Mouse (Mus musculus) c-Kit-negative CD71-positive TER-119-positive erythroid progenitor cells, embryonic 14.5 days (primary cell): ENCODE measurements around the gene Rictor.
"Not testable (repeated sequence)": the region's sequence is repeated elsewhere in the genome, so short reads cannot be mapped to it uniquely, and the experiment has no call there.

Source experiments
- DNase-seq: peaks from one replicate; pipeline ENCODE4 v3.0.0-alpha.2; 2013; ENCODE audit warnings: low read depth, low spot score

The Rictor gene

DNA sequence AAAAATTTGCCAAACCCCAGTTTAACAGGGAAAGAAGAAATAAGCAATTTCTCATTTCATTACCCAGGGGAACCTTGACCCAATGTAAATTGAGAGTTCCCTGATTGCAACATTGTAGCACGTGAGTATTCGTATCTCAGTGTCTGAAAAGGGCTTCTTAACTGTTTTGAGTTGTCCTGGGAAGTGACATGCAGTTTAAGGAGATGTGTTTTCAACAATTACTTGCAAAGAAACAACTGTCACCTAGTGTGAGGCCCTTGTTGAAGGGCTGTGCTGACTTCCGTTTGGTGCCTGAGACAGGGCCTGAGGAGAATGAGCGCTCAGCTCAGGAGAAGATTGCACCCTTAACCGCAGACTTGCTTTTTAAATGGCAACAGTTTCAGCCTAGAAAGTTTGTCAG is 24.9 kb downstream of the Rictor start:
- no peak for DNase-seq

DNA sequence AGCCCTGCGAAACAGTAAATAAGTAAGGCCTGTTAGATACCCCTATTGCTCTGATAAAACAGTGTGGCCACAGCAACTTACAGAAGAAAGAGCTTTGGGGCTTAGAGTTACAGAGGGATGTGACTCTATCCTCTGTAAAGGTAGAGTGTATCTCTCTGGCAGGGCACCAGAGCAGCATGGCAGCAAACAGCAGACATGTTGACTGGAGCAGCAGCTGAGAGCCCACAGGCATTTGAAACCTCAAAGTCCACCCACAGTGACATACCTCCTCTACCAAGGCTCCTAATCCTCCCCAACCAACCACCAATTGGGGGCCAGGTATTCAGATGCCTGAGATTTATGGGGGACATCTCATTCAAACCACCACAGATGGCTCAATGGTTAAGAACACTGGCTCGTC is 31.0 kb downstream of the Rictor start:
- DNase-seq: no peak

DNA sequence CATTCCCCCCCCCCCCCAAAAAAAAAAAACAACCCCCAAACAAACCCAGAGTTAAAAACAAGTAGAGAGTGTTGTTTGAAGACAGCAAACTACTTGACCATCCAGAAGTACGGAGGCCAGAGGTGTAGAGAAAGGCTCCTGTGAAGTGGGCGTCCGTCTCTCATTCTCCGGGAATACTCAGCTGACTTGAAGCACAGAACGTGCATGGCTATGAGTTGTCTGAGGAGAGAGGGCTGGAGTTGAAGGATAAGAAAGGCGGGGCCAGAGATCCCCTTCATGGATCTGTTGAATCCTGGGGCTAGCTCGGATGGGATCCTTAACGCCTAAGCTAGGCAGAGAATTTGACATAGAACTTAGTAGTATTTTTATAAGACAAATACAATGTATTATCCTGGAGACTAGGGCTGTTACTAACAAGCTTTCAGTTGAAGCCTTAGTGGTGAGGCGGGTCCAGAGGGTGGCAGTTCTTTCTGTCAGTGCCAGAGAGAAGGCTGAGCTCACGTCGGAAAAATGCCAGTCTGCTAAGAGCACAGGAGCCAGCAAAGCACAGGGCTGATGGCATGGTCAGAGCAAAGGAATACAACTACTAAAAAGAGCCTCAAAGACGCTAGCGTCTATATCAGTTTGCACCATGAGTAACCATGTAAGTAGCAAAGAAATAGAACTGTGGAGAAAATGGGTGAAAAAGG is 34.3 kb downstream of the Rictor start:
- DNase-seq: no peak

DNA sequence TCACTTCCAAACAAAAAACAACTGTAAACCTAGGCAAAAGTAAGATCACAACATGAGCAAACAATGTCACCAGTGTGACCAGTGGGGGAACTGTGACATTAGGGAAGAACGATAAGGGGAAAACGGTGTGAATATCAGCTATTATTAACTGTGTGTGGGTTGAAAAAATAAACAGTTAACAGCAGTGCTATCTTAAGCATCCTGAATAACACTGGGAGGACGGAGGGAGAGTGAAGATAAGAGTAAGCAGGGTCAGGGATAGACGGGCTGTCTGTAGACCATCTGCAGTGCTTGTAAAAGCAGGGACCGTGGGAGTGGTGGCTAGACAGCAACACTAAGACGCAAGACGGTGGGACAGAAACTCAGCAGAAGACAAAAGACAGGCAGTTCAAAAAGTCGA is 35.5 kb downstream of the Rictor start:
- no peak for DNase-seq

DNA sequence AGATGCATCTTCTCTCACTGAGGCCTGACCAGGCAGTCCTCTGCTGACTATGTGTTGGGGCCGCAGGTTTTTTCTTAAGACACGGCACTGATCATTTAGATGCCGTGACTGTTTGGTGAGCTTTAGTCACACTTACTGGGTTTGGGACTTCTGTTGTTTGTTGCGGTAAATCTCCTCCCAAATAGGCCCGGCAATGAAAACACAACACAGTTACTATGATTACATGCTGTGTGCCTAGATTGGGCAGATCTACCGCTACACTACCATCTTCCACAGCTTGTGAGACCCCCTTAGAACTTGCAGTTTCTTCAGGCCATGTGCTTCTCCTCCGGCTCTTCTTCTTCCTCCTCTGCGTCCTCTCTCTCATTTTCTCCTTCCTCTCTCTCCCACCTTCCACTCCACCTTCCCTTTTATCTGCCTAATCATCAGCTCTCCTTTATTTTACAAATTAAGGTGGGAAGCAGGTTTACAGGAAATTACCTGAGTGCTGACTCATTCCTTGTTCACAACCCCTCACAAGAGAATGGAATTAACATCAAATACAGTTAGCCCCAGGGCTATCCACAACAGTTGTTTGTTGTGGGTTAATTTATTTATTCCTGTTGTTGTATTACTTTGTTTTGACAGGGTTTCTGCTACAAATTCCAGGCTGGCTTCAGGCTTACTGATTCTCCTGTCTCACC is 38.3 kb downstream of the Rictor start:
- not testable (repeated sequence) for DNase-seq

DNA sequence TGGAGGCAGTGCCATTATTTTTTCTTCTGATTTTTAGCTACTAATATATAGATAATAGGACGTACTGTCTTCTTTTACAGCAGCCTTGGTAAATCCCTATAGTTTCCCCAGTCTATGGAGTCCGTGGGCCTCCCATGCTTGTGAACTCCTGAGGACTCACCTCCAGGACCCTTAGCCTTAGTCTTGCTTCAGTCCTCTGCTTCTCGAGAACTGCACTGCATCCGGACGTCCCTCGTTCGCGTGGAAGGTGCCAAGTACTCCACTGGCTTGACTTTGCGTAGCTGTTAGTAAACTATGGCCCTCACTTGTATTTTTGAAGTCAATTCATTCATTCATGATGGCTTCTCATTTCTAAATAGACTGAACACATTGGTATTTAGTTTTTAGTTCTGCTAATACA is 38.8 kb downstream of the Rictor start:
- no peak for DNase-seq

DNA sequence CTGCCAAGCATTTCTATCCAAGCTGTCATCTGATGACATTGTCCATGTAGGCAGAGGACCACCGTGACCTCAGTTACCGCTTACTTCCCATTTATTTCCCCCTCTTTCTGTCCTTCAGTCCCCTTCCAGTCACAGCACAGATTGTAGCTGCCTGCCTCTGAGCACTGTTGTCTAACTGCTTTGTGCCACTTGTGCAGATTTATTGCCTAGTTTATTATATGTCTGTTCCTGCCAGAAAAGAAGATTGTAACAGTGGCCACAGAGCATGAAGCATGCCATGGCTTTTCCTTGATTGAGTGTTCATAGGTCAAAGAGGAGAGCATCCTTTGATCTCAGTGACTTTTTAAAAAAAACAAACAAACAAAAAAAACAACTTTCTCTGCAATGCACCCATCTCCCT is 46.2 kb downstream of the Rictor start:
- no peak for DNase-seq

DNA sequence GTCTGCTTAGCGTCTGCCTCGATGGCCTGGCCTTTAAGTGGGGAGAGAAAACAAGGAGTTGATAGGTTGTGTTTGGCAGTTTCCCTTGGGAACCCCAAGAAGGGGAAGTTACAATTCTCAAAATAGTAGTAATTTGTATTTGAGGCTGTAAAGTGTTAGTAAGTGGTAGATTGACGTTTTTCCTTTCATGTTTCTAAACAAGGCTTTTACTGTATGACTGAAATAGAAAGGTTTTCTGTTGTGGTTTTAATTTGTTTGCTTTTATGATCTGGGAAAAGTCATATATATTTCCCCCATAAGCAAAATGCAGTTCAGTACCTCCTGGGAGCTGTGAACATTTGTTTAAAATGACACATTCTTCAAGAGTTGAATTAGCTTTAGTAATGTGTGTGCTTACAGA is 64.1 kb downstream of the Rictor start:
- no peak for DNase-seq

DNA sequence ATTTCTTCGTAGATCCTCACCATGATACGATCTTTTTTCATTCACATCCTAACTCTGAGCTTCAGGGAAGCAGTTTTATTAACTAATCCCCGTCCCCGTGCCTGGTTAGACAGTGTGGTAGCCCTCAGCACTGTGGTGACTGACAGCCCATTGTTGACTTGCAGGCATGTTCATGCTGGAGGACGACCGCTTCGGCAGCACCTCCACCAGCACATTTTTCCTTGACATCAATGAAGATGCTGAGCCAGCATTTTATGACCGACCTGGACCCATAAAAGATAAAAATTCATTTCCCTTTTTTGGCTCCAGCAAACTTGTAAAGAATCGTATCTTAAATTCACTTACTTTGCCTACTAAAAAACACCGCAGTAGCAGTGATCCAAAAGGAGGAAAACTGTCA is 78.0 kb downstream of the Rictor start:
- no peak for DNase-seq

DNA sequence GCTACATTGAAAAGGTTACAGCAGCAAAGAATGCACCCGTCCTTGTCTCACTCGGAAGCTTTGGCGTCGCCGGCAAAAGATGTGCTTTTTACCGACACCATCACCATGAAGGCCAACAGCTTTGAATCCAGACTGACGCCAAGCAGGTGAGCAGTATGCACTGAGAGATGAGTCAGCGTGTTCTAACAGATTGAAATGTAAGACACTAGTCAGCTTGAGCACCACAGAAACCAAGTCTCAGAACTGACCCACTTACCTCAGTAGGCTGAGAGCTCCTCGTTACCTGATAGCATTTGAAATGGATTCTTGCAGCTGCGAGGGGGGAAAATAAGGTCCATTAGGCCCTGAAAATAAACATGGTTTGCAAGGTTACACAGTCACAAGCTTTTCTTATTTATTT is 79.1 kb downstream of the Rictor start:
- DNase-seq: no peak

DNA sequence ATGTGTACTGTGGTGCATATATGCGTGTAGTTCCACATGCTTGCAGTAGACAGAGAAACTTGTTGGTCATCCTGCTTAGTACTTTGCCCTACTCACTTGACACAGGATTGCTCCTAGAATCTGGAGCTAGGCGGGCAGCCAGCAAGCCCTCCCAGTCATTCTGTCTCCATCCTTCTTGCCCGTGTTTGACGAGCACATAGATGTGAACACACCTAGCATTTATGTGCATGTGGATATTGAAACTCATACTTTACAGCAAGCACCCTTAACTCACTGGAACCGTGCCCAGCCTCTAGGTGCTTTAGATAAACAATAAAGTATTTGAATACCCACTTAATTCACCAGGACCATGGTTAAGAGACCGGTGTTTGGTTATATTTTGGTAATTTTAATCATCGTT is 81.8 kb downstream of the Rictor start:
- no peak for DNase-seq

DNA sequence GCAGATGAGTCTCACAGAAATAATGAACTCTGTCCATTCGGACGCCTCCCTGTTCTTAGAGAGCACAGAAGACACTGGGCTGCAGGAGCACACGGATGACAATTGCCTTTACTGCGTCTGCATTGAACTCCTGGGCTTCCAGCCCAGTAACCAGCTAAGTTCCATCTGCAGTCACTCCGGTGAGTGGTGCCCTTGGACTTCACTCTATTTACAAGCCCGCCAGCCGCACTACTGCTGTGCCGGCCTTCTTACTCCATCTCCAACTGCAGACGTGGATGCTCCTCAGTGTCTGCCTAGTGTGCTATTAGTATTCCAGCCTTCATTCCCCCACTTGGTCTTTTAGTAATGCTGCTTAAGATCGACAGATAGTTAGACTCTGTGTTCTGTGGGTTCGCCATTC is 83.5 kb downstream of the Rictor start:
- DNase-seq: no peak

DNA sequence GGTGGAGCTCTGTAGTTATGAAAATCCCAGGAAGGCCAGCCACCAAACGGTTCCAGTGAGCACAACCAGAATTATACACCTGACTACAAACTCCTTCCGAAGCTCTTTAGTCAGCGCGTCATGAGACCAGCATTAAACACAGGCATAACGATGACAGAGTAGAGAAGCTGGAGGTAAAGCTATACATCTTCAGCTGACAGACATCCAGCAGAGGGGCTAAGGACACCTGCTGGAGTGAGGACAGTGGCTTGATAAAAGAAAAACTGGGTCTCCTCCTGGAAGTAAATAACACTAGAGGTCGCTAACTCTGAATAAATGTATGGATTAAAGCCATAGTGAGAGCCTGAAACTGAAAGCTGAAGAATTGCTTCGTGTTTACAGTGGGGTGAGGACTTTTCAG is 84.7 kb downstream of the Rictor start:
- DNase-seq: no peak

DNA sequence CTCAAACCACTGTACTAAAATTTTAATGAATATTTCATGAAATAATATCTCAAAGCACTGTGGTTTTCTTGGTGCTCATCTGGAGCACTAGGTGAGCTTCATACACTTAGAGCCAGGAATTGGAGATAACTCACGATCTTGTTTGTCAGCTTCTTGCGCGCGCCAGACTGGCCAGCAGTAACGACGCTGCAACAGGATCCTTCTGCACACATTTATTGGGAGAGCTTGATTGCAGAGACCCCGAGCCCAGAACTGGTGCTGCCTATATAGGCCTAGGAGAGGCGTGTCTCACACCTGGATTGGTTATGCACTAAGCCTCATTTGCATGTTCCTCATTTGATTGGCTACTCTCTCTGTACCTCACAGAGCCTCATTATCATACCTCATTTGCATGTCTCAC is 93.0 kb downstream of the Rictor start:
- not testable (repeated sequence) for DNase-seq

DNA sequence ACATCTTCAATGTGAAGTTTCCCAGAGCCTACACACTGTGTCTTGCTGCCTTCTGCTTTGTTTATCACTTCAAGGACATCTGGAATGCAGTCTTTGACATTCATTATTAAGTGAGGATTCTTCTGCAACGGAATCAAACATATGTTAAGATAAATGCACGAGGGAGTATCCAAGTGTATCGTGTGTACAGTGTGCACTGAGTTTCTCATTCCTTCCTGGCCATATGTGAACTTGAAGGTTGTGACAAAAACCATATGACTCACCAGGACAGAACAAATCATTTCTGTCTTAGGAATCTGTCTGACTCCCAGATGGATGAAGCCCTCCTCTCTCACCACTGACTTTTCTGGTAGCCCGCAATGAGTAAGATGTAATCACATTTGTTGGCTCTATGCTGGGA is 107.6 kb downstream of the Rictor start:
- DNase-seq: no peak

DNA sequence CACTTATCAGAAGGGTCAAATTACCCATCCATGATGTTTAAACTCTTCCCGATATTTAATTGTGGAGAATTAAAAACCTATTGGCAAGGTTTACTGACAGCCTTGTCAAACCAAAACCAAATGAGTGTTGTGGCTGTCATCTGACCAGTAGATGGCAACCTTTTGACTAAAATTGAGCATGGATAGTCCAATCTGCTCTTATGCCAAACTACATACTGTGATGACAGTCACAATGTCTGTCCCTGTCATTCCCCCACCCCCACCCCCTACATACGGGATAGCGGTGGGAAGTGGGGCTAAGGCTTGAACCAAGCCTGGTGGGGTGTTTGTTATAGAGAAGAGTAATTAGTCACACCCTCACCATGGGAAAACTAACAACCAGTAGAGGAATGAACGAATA is 132.0 kb downstream of the Rictor start:
- no peak for DNase-seq

DNA sequence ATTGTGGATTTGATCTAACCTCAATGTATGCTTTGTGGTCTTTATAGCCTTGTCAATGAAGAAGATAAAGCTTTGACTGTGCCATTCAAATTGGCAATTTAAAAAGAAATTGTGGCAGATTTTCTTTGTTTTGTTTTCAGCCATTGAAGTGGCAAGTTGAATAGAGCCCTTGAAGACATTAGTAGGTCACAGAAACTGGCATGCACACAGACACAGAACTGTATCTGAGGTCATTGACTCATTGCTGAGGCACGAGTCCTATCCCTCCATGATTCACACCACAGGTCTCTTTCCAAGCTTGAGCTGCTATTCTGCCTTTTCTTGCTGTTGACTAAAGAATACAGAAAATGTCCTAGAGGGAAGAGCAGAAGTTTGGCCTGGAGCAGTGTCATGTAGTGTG is 141.7 kb downstream of the Rictor start:
- DNase-seq: no peak
